Mouse (Mus musculus): Measurements from ENCODE around the gene Rxrg. TPM values are rescaled to one million over a fixed set of nuclear protein-coding genes. Genes with fewer than 3 reads are reported as not detected.

The Rxrg gene
- polyA plus RNA-seq, 1 experiment from 2014 or later: 5.4 TPM

Other genes with a start within 250 kb of the Rxrg start
- 57.6 and 59.9 TPM in 2 replicates for gene Aldh9a1, start 248.4 kb upstream of the Rxrg start, polyA plus RNA-seq (2015; fragmentation: Nextera tagmentation; extraction: Ambion mirVana)
- 41.6 and 49.8 TPM in 2 replicates for gene Mgst3, start 204.5 kb upstream of the Rxrg start, polyA plus RNA-seq (2015; fragmentation: Nextera tagmentation; extraction: Ambion mirVana)
- not detected in 2 replicates for gene Lrrc52, start 131.6 kb upstream of the Rxrg start, polyA plus RNA-seq (2015; fragmentation: Nextera tagmentation; extraction: Ambion mirVana)
- gene Lmx1a, start 90.9 kb downstream of the Rxrg start, polyA plus RNA-seq (2015; fragmentation: Nextera tagmentation; extraction: Ambion mirVana): 0.63 and 0.76 TPM in 2 replicates